Mouse (Mus musculus): ENCODE measurements around the gene Rpl19.

GRCm38 (mm10) chr11:98022555-98023371 lies 3.7 kb upstream of the Rpl19 start, which contains the start of gene Cacnb1:
- no peak for TF ChIP-seq TCF3 (IDR thresholded peaks at IDR 0.05; ENCODE audit: insufficient read length, low read depth)
- TF ChIP-seq POLR2A (IDR thresholded peaks at IDR 0.05; ENCODE audit: insufficient read length, low read depth), result peak; percentile 91
- TF ChIP-seq USF1 (IDR thresholded peaks at IDR 0.05; ENCODE audit: low read depth), result no peak
- no peak for TF ChIP-seq MYOG (IDR thresholded peaks at IDR 0.05; ENCODE audit: control insufficient read depth in 1 of 3, insufficient read depth in 1 of 3, insufficient read length in 2 of 3, low read depth in 2 of 3)
- no peak for TF ChIP-seq MAX (IDR thresholded peaks at IDR 0.05; ENCODE audit: low read depth)
- TF ChIP-seq TCF12 (IDR thresholded peaks at IDR 0.05; ENCODE audit: insufficient read depth, poor library complexity, severe bottlenecking), result no peak
